In genomic region chr5:39390391-39390987, GRCm38 (mm10) we compare ENCODE assay signal across 20 mouse cellular contexts.
"Had no signal": no experiment of that assay in that cellular context is flagged by ENCODE, and none has a peak within 500 bp of the region (broad histone marks: within the 10 kb centered on the region; RNA-seq: fewer than 3 reads in every experiment).

No protein-coding gene starts in this region.

- H3K4me3 ChIP-seq: limb, embryonic 12.5 days; limb, embryonic 15.5 days; myocyte; neural tube, embryonic 13.5 days; stomach, embryonic 15.5 days had no signal

- H3K27me3 ChIP-seq: limb, embryonic 12.5 days; limb, embryonic 15.5 days; neural tube, embryonic 13.5 days; stomach, embryonic 15.5 days had no signal

- H3K9ac ChIP-seq: limb, embryonic 12.5 days; limb, embryonic 15.5 days; liver, embryonic 14.5 days; liver, postnatal 0 days; lung, embryonic 14.5 days; neural tube, embryonic 13.5 days; stomach, embryonic 15.5 days had no signal

- H3K36me3 ChIP-seq: limb, embryonic 12.5 days; limb, embryonic 15.5 days; neural tube, embryonic 13.5 days; stomach, embryonic 15.5 days had no signal

- DNase-seq: kidney, adult 18-20 months; kidney, adult 9 months; kidney, postnatal 14 days; kidney, postnatal 4 days; left cerebral cortex, postnatal 4 days; liver, postnatal 0 days; lung, embryonic 14.5 days; retina, postnatal 1 day; right cerebral cortex, postnatal 25 days; spleen, adult 18-20 months; thymus, postnatal 25 days had no signal

- H3K9me3 ChIP-seq: limb, embryonic 12.5 days; limb, embryonic 15.5 days; neural tube, embryonic 13.5 days; stomach, embryonic 15.5 days had no signal

- H3K4me1 ChIP-seq: limb, embryonic 12.5 days; limb, embryonic 15.5 days; neural tube, embryonic 13.5 days; stomach, embryonic 15.5 days had no signal

- ATAC-seq: liver, postnatal 0 days; lung, postnatal 0 days had no signal

- H3K4me2 ChIP-seq: limb, embryonic 12.5 days; limb, embryonic 15.5 days; liver, embryonic 11.5 days; lung, embryonic 14.5 days; neural tube, embryonic 13.5 days; stomach, embryonic 15.5 days had no signal

- H3K27ac ChIP-seq: limb, embryonic 12.5 days; limb, embryonic 15.5 days; liver, embryonic 14.5 days; macrophage; neural tube, embryonic 13.5 days; stomach, embryonic 15.5 days had no signal
